Mouse (Mus musculus): ENCODE results near the gene Baz1a. TPM values are rescaled to one million over a fixed set of nuclear protein-coding genes. Genes with fewer than 3 reads are reported as not detected.

Gene Baz1a
- total and polyA plus RNA-seq, 2 experiments from 2014 or later: 2.6 to 4.4 TPM

- Histone ChIP-seq H3K27ac (ENCODE audit: low read depth, low read length) (no peak overlapping the region), H3K4me3 (ENCODE audit: low read depth, low read length) (no peak overlapping the region), H3K27me3 (ENCODE audit: insufficient read depth, low read length) (no peaks in the 10 kb centered on the region), H3K9ac (replicated peaks; ENCODE audit: low read length, poor library complexity, severe bottlenecking) (no peak overlapping the region), H3K4me2 (ENCODE audit: low read depth, low read length, poor library complexity, severe bottlenecking) (no peak overlapping the region), H3K9me3 (ENCODE audit: low read length) (no peaks in the 10 kb centered on the region), H3K36me3 (ENCODE audit: insufficient read depth, low read length) (no peaks in the 10 kb centered on the region), H3K4me1 (ENCODE audit: insufficient read depth, low read length) (no peaks in the 10 kb centered on the region)
- no peak for ATAC-seq (ENCODE audit: low FRiP score)
- no peak for TF ChIP-seq CTCF (IDR thresholded peaks at IDR 0.05)
- WGBS: 75% methylated on average over 8 of the region's 8 CpGs
- no peak for DNase-seq (ENCODE audit: low spot score)
Measured at GRCm38 (mm10) chr12:55016339-55017118, 2.4 kb upstream of the Baz1a start.

GRCm38 (mm10) chr12:55015428-55015827 is 1.3 kb upstream of the Baz1a start:
- Histone ChIP-seq H3K36me3 (ENCODE audit: insufficient read depth, low read length) (no peaks in the 10 kb centered on the region), H3K4me3 (ENCODE audit: low read depth, low read length) (no peak overlapping the region), H3K4me2 (ENCODE audit: low read depth, low read length, poor library complexity, severe bottlenecking) (no peak overlapping the region), H3K27ac (ENCODE audit: low read depth, low read length) (no peak overlapping the region), H3K9me3 (ENCODE audit: low read length) (no peaks in the 10 kb centered on the region), H3K4me1 (ENCODE audit: insufficient read depth, low read length) (no peaks in the 10 kb centered on the region), H3K9ac (replicated peaks; ENCODE audit: low read length, poor library complexity, severe bottlenecking) (no peak overlapping the region), H3K27me3 (ENCODE audit: insufficient read depth, low read length) (no peaks in the 10 kb centered on the region)
- WGBS: 83% methylated on average over 5 of the region's 5 CpGs
- no peak for DNase-seq (ENCODE audit: low spot score)
- ATAC-seq (ENCODE audit: low FRiP score): no peak
- no peak for TF ChIP-seq CTCF (IDR thresholded peaks at IDR 0.05)

DNA sequence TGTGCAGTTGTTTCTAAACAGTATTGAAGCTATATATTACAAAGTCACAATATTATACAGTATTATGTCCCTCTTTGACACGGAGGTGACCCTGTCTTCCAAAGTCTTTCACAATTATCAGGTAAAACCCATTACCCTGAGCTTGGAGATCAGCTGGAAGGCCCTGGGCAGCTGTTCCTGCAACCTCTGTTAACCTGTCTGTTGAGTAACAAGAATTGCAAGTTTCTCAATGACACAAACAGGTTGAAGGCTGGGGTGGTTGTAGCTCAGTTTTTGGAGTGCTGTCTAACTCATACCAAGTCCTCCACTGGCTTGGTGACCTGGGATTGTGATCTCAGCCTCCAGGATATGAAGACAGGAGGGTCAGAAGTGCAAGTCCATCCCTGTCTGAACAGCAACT is 1.1 kb downstream of the Baz1a start:
- ATAC-seq (ENCODE audit: low FRiP score) (no peak), DNase-seq (ENCODE audit: low spot score) (no peak)
- no peak overlapping the region for H3K9ac ChIP-seq (replicated peaks; ENCODE audit: low read length, poor library complexity, severe bottlenecking)
- H3K4me1 ChIP-seq (ENCODE audit: insufficient read depth, low read length): no peaks in the 10 kb centered on the region
- H3K36me3 ChIP-seq (ENCODE audit: insufficient read depth, low read length): no peaks in the 10 kb centered on the region
- no peaks in the 10 kb centered on the region for H3K27me3 ChIP-seq (ENCODE audit: insufficient read depth, low read length)
- no peak overlapping the region for H3K27ac ChIP-seq (ENCODE audit: low read depth, low read length)
- no peak overlapping the region for H3K4me2 ChIP-seq (ENCODE audit: low read depth, low read length, poor library complexity, severe bottlenecking)
- H3K9me3 ChIP-seq (ENCODE audit: low read length): no peaks in the 10 kb centered on the region
- 87% methylated on average over 1 of the region's 1 CpGs for WGBS
- H3K4me3 ChIP-seq (ENCODE audit: low read depth, low read length): no peak overlapping the region
- no peak for TF ChIP-seq CTCF (IDR thresholded peaks at IDR 0.05)

DNA sequence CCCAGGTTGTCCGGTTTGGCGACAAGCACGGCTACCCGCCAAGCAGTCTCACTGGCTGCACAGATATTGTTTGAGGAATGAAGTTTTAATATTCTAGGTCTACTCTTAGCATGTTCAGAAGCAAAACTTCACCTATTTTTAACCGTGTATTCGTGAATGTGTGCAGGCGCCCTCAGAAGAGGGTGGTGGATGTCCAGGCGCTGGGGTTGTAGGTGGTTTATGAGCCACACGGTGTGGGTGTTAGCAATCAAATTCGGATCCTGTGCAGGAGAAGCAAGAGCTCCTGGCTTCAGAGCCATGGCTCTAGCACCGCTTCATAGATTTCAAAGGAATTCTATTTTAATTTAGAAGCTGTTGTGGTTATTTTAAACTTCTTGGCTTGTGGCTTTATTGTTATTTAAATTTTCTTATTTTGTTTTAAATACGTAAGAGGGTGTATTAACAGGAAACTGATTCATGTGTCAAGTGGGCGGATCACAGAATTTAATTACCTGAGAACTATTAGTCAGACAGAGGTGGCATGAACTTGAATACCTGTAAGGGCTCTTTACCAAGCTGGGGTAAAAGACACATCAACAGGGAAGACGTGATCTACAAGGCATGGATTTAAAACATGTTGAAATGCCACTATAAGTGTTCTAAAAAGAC is 6.7 kb downstream of the Baz1a start:
- Histone ChIP-seq H3K9me3 (ENCODE audit: low read length) (no peaks in the 10 kb centered on the region), H3K4me3 (ENCODE audit: low read depth, low read length) (no peak overlapping the region), H3K4me2 (ENCODE audit: low read depth, low read length, poor library complexity, severe bottlenecking) (no peak overlapping the region), H3K27me3 (ENCODE audit: insufficient read depth, low read length) (no peaks in the 10 kb centered on the region), H3K36me3 (ENCODE audit: insufficient read depth, low read length) (no peaks in the 10 kb centered on the region), H3K4me1 (ENCODE audit: insufficient read depth, low read length) (no peaks in the 10 kb centered on the region), H3K9ac (replicated peaks; ENCODE audit: low read length, poor library complexity, severe bottlenecking) (no peak overlapping the region), H3K27ac (ENCODE audit: low read depth, low read length) (no peak overlapping the region)
- no peak for ATAC-seq (ENCODE audit: low FRiP score)
- TF ChIP-seq CTCF (IDR thresholded peaks at IDR 0.05): no peak
- no peak for DNase-seq (ENCODE audit: low spot score)
- WGBS: 89% methylated on average over 14 of the region's 14 CpGs

GRCm38 (mm10) chr12:55006071-55006470 is 8.1 kb downstream of the Baz1a start:
- ATAC-seq (ENCODE audit: low FRiP score): no peak
- H3K36me3 ChIP-seq (ENCODE audit: insufficient read depth, low read length): no peaks in the 10 kb centered on the region
- no peaks in the 10 kb centered on the region for H3K4me1 ChIP-seq (ENCODE audit: insufficient read depth, low read length)
- H3K4me2 ChIP-seq (ENCODE audit: low read depth, low read length, poor library complexity, severe bottlenecking): no peak overlapping the region
- H3K4me3 ChIP-seq (ENCODE audit: low read depth, low read length): no peak overlapping the region
- 93% methylated on average over 7 of the region's 7 CpGs for WGBS
- no peak for TF ChIP-seq CTCF (IDR thresholded peaks at IDR 0.05)
- no peaks in the 10 kb centered on the region for H3K27me3 ChIP-seq (ENCODE audit: insufficient read depth, low read length)
- H3K9ac ChIP-seq (replicated peaks; ENCODE audit: low read length, poor library complexity, severe bottlenecking): no peak overlapping the region
- no peak for DNase-seq (ENCODE audit: low spot score)
- H3K9me3 ChIP-seq (ENCODE audit: low read length): no peaks in the 10 kb centered on the region
- no peak overlapping the region for H3K27ac ChIP-seq (ENCODE audit: low read depth, low read length)

DNA sequence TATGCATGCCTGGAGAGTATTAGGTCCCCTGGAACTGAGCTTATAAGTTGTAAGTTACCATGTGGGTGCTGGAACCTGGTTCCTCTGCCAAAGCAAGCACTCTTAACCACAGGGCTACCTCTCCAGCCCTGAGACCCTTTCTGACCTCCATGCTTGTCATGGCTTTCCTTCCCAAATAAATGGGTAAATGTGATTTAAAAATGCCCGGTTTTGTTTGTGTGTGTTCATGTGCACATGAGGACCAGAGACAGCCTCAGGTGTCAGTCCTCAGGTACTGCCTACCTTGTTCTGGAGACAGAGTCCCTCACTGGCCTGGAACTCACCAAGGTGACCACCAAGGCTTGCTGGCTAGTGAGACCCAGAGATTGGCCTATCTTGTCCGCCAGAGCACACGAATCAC is 9.8 kb downstream of the Baz1a start:
- H3K4me2 ChIP-seq (ENCODE audit: low read depth, low read length, poor library complexity, severe bottlenecking): no peak overlapping the region
- H3K36me3 ChIP-seq (ENCODE audit: insufficient read depth, low read length): no peaks in the 10 kb centered on the region
- no peak overlapping the region for H3K9ac ChIP-seq (replicated peaks; ENCODE audit: low read length, poor library complexity, severe bottlenecking)
- no peak overlapping the region for H3K4me3 ChIP-seq (ENCODE audit: low read depth, low read length)
- H3K27me3 ChIP-seq (ENCODE audit: insufficient read depth, low read length): no peaks in the 10 kb centered on the region
- 91% methylated on average over 3 of the region's 3 CpGs for WGBS
- H3K4me1 ChIP-seq (ENCODE audit: insufficient read depth, low read length): no peaks in the 10 kb centered on the region
- DNase-seq (ENCODE audit: low spot score) (no peak), ATAC-seq (ENCODE audit: low FRiP score) (no peak)
- H3K9me3 ChIP-seq (ENCODE audit: low read length): no peaks in the 10 kb centered on the region
- H3K27ac ChIP-seq (ENCODE audit: low read depth, low read length): no peak overlapping the region
- TF ChIP-seq CTCF (IDR thresholded peaks at IDR 0.05): no peak
